Mouse (Mus musculus): ENCODE results near the gene Iqch. TPM values are rescaled to one million over a fixed set of nuclear protein-coding genes. Genes with fewer than 3 reads are reported as not detected.

The Iqch gene
- total and polyA plus RNA-seq, 2 experiments from 2014 or later = 0.20 TPM; not detected in 1

DNA sequence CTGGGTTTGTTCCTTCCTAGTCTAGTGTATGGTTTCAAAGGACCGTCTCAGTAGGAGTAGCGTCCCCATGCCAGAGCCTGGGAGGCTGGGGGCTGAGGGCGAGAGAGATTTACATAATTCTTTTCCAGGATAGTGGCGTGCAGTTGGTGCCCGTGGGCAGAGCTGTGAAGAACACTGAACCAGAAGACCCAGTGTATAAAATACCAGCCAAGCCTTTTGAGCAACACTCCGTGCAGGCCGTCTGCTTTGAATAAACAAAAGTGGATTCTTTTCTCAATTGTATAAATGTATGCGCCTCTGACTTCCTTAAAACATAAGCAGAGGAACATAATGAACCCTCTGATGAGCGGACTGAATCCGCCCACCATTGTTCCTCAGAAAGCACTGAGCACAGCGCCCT, 30.6 kb upstream of the Iqch start:
- DNase-seq (ENCODE audit: low spot score) (no peak), ATAC-seq (ENCODE audit: low FRiP score) (0 out of 2 replicates have a peak, but pooled peaks have one; percentile 44)
- peak; percentile 12; the same call in 1 of the 2 replicates for TF ChIP-seq CTCF (IDR thresholded peaks at IDR 0.05)
- Histone ChIP-seq H3K27ac (ENCODE audit: low read depth, low read length) (no peak overlapping the region), H3K4me2 (ENCODE audit: low read depth, low read length, poor library complexity, severe bottlenecking) (no peak overlapping the region), H3K4me1 (ENCODE audit: insufficient read depth, low read length) (no peaks in the 10 kb centered on the region), H3K9ac (replicated peaks; ENCODE audit: low read length, poor library complexity, severe bottlenecking) (no peak overlapping the region), H3K27me3 (ENCODE audit: insufficient read depth, low read length) (no peaks in the 10 kb centered on the region), H3K4me3 (ENCODE audit: low read depth, low read length) (no peak overlapping the region), H3K36me3 (ENCODE audit: insufficient read depth, low read length) (peaks cover 23% of the 10 kb centered on the region; the same call in 1 of the 2 replicates), H3K9me3 (ENCODE audit: low read length) (no peaks in the 10 kb centered on the region)
- WGBS = 28% methylated on average over 11 of the region's 11 CpGs

DNA sequence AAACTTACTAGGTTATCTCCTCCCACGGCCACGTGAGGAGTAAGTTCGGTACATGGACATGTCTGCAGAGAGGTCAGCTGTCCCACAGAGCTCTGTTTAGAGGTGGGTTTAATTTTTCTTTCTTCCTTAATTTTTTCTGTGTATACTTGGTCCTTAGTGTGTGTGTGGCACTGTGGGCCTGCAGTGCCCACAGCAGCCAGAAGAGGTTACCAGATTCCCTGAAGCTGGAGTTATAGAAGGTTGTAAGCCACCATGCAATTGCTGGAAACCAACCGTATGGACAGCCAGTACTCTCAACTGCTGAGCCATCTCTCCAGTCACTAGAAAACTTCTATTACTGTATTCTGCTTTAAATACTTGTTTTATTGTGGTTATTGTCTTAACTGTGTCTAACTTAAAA, 29.8 kb upstream of the Iqch start:
- Histone ChIP-seq H3K27me3 (ENCODE audit: insufficient read depth, low read length) (no peaks in the 10 kb centered on the region), H3K4me1 (ENCODE audit: insufficient read depth, low read length) (no peaks in the 10 kb centered on the region), H3K9me3 (ENCODE audit: low read length) (no peaks in the 10 kb centered on the region), H3K9ac (replicated peaks; ENCODE audit: low read length, poor library complexity, severe bottlenecking) (no peak overlapping the region), H3K27ac (ENCODE audit: low read depth, low read length) (no peak overlapping the region), H3K4me3 (ENCODE audit: low read depth, low read length) (no peak overlapping the region), H3K4me2 (ENCODE audit: low read depth, low read length, poor library complexity, severe bottlenecking) (no peak overlapping the region), H3K36me3 (ENCODE audit: insufficient read depth, low read length) (peaks cover 20% of the 10 kb centered on the region; the same call in 1 of the 2 replicates)
- DNase-seq (ENCODE audit: low spot score) (no peak), ATAC-seq (ENCODE audit: low FRiP score) (no peak)
- WGBS = 65% methylated on average over 4 of the region's 4 CpGs
- TF ChIP-seq CTCF (IDR thresholded peaks at IDR 0.05) = peak; percentile 62

DNA sequence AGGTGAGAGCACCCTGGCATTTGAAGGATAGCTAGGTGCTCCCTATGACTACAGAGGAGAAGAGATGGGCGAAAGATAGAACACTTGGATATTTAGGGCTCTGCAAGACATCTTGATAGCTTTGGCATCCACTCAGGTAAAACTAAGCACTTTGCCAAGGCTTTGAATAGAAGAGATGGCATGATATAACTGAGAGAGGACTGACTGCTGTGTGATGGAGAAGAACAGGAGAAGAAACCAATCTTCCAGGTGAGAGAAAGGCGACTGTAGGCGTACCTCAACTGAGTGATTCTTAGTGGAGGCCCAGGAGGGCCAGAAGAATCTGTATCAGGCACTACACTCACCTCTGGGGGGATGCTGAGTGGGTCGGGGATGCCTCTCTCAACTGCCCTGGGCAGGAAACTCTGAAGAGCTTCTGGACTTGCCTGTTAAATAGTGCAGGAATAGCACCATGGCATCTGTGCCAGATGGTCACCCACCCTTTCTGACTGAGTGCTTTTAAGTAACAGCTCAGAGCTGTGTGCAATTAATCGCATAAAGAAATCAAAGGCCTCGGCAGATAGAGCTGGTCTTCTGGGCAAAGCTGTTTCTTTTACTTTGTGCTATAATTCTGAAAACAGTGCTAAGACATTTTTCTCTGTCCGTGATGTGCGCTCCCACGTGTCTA, 22.9 kb upstream of the Iqch start:
- no peak overlapping the region for H3K4me3 ChIP-seq (ENCODE audit: low read depth, low read length)

DNA sequence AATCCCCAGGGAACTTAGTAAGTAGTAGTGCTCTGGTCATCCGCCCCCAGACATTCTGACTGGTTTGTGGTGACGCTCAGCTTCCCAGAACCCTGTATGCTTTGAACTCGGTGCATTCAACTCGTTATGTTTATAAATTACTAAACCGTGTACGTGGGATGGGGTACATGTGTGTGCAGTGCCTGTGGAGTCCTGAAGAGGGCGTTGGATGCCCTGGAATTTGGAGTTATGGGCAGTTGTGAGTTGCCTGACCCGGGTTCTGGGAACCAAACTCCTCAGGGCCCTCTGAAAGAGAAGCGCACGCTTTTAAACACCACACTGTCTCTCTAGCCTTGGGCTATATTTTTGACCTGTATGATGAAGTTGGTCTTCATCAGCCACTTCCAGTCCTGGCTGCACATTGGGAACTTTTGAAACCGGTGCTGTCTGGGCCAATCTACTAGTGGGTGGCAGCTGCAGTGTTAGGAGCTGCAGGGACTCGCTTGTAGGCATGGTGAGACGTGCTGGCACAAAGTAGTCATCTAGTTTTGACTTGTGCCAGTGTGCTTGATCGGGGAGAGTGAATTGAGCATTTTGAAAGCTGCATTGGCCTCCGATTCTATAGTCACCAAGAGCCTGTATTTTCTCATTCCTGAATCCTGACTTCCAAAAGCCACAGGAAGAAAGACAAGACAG, 21.7 kb upstream of the Iqch start:
- Histone ChIP-seq H3K9me3 (ENCODE audit: low read length) (no peaks in the 10 kb centered on the region), H3K27me3 (ENCODE audit: insufficient read depth, low read length) (no peaks in the 10 kb centered on the region), H3K4me2 (ENCODE audit: low read depth, low read length, poor library complexity, severe bottlenecking) (no peak overlapping the region), H3K4me1 (ENCODE audit: insufficient read depth, low read length) (no peaks in the 10 kb centered on the region), H3K27ac (ENCODE audit: low read depth, low read length) (no peak overlapping the region), H3K9ac (replicated peaks; ENCODE audit: low read length, poor library complexity, severe bottlenecking) (no peak overlapping the region), H3K36me3 (ENCODE audit: insufficient read depth, low read length) (peaks cover 33% of the 10 kb centered on the region), H3K4me3 (ENCODE audit: low read depth, low read length) (no peak overlapping the region)
- WGBS = 79% methylated on average over 15 of the region's 15 CpGs
- 0 out of 2 replicates have a peak, but pooled peaks have one; percentile 4 for TF ChIP-seq CTCF (IDR thresholded peaks at IDR 0.05)
- no peak for DNase-seq (ENCODE audit: low spot score)
- ATAC-seq (ENCODE audit: low FRiP score) = no peak

More for the DNA sequence above, 22.9 kb upstream of the Iqch start:
- Histone ChIP-seq H3K9ac (replicated peaks; ENCODE audit: low read length, poor library complexity, severe bottlenecking) (no peak overlapping the region), H3K4me1 (ENCODE audit: insufficient read depth, low read length) (no peaks in the 10 kb centered on the region), H3K4me2 (ENCODE audit: low read depth, low read length, poor library complexity, severe bottlenecking) (no peak overlapping the region), H3K27ac (ENCODE audit: low read depth, low read length) (no peak overlapping the region), H3K36me3 (ENCODE audit: insufficient read depth, low read length) (peaks cover 33% of the 10 kb centered on the region), H3K27me3 (ENCODE audit: insufficient read depth, low read length) (no peaks in the 10 kb centered on the region), H3K9me3 (ENCODE audit: low read length) (no peaks in the 10 kb centered on the region)
- DNase-seq (ENCODE audit: low spot score) (no peak), ATAC-seq (ENCODE audit: low FRiP score) (no peak)
- 91% methylated on average over 9 of the region's 9 CpGs for WGBS
- no peak for TF ChIP-seq CTCF (IDR thresholded peaks at IDR 0.05)

DNA sequence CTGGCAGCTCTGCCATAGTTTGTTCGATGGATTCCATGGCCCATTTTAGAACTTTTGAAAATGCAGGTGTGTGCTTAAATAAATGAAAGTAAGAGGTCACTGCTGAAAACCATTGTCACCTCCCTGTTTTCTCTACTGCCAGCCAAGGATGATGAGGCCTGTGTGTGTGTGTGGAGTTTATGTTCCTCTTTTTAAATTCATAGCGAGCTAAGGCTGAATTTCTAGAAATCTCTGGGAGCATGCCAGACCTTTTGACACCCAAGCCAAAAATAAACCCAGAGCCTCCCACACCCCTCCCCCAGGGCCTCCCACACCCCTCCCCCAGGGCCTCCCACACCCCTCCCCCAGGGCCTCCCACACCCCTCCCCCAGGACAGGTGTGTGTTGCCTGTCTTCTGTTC, 15.7 kb upstream of the Iqch start:
- no peak for TF ChIP-seq CTCF (IDR thresholded peaks at IDR 0.05)
- 100% methylated on average over 2 of the region's 2 CpGs for WGBS

More for the DNA sequence above, 15.7 kb upstream of the Iqch start:
- H3K9me3 ChIP-seq (ENCODE audit: low read length) = no peaks in the 10 kb centered on the region
- no peak for ATAC-seq (ENCODE audit: low FRiP score)
- no peak overlapping the region for H3K4me3 ChIP-seq (ENCODE audit: low read depth, low read length)
- H3K27ac ChIP-seq (ENCODE audit: low read depth, low read length) = no peak overlapping the region
- no peak overlapping the region for H3K9ac ChIP-seq (replicated peaks; ENCODE audit: low read length, poor library complexity, severe bottlenecking)
- H3K27me3 ChIP-seq (ENCODE audit: insufficient read depth, low read length) = no peaks in the 10 kb centered on the region
- peaks cover 27% of the 10 kb centered on the region for H3K36me3 ChIP-seq (ENCODE audit: insufficient read depth, low read length)
- no peak overlapping the region for H3K4me2 ChIP-seq (ENCODE audit: low read depth, low read length, poor library complexity, severe bottlenecking)
- no peak for DNase-seq (ENCODE audit: low spot score)
- no peaks in the 10 kb centered on the region for H3K4me1 ChIP-seq (ENCODE audit: insufficient read depth, low read length)
